Mouse (Mus musculus): ENCODE results near the gene Dusp18. TPM values are rescaled to one million over a fixed set of nuclear protein-coding genes. Genes with fewer than 3 reads are reported as not detected.

The Dusp18 gene
- polyA plus RNA-seq (2014; fragmentation: Illumina TruSeq; extraction: RNeasy Lipid Tissue Mini Kit (QIAGEN cat#74804); ENCODE audit: low read depth, low replicate concordance), result not detected

DNA sequence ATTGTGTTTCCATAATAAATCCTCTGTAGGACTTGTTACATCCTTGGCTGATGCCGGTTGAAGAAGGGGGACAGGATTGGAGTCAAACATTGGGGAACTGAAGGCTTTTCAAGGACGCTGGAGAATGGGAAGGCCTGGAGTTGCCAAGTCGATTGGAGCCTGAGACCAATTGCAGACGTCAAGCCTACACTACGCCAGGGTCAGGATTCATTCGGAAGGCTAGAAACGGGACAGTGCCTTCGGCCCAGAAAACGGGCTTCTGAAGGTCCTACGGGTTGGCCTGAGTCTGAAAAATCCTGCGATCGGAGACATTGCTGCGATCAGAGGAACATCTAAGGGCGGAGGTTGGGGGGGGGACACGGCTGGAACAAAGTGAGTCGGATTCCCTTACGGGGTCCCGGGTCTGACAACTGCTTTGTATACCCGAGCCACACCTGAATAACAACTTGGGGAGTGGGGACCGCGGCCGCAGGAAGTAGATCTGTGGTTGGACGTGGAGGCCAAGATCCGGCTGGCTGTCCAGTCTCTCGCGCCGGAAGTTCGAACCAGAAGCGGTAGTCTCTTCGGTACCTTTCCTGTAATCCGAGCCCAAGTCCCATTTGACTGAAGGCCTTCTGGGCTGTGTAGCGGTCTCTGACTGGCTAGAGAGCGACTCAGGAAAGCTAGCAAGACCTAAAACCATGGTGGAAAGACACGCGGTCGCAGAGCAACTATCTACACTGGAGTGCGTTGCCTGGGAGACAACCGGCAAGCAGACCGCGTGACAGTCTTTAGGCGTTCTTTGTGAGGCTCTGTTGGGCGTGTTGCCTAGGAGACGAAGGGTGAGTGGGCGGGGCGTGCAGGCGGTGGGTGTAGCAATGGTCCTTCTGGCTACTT, at the start of gene Dusp18, which contains the start of gene 4921536K21Rik:
TSS of gene Dusp18 (plus strand) at position 835 of the 876 bp plus-strand sequence.
TSS of gene 4921536K21Rik (minus strand) at position 693 of the 876 bp plus-strand sequence.

DNA sequence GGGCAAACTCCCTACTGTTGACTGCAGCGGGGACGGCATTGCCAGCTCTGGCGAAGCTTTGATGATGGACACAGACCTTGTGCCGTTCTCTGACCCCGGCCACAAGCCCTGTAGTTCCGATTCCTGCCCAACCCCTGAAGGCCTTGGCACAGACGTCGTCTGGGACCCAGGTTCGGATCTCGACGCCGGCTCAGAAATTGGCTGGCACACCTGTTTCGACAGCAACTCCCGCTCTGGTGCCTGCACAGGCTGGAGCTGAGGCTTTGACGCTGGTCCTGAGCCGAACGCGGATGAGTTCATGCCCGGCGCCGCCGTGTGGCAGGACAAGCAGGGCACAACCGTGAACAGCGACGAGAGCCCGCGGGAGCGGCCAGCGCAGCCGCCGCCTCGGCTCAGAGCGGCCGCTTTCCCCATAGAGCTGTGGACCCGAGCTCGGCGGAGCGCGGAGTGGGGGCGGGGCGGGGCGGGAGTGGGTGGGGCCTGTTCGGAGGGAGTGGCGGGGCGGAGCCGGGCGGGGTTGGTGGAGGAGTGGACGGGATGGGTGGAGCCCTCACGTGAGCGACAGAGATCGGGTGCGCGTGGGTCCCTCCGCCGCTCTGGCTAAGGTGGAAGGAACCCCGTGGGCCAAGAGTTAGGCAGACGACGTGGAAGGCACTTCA, 31.5 kb upstream of the Dusp18 start, which contains the start of gene Osbp2:
TSS of gene Osbp2 (minus strand) at position 450 of the 659 bp plus-strand sequence.

DNA sequence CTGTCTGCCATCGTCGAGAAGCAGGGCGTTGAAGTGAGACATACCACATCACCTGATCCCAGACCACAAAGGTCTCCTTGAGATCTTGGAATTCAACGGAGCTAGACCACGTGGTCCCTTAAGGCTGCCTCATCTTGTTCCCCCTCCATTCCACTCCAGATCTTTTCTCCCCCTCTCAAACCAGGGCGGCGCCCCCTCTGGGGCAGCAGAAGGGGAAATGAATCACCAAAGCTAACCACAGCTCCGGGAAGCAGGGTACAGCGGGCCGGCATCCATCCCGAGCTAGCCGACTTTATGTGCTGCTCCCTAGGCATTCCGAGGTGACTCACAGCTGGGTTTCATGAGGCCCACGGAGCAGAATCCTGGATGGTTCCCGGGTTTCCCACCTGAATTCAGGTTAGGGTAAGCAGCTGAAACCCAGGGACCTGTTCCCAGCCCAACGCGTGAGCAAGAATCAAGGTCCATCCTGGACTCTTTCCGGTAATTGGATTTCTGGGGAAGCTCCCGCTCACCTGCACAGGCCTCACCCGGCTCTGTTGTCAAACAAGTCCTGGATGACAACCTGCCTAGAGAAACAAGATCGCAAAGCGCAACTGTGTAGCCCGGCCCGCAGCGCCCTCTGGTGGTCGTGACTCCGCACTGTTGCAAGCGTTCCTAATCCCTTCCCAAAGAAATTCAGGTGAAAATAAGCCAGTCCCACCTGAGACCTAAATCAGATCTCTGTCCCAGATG, 19.2 kb downstream of the Dusp18 start, which contains the start of gene Slc35e4:
TSS of gene Slc35e4 (minus strand) at position 556 of the 732 bp plus-strand sequence.

DNA sequence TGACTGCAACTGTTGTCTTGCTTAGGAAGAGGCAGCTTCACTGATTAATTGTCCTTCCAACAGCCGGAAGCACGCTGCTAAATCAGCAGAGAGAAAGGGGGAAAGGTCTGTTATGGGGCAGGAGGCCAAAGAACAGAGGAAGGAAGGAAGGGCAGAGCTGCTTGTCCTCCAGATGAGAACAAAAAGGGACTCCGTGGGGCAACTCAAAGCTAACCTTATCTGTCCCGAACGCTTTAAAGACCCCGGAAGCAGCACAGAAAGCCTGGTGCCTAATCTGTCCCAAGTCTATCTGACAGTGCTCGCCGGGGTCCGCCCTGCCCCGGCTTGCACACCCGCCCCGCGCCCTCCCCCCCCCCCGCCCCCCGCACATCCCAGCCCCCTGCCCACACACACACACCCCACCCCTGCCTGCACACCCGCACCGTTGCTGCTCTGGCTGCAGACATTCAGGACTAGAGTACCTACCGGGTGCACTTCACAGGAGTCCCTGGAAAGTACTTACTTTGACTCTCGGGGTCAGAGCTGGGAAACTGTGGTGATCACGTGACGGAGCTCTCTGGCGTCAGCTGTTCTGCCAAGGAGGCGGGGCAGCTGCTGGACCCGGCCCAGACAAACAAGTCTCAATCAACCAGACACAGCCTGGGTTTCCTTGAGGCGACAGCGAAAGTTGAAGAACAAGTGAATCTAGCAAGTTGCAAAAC, 36.6 kb downstream of the Dusp18 start, which contains the start of gene Tcn2:
TSS of gene Tcn2 (minus strand) at position 649 of the 701 bp plus-strand sequence.

Other genes starting within 250 kb of the Dusp18 start
- gene Morc2a, start 246.0 kb upstream of the Dusp18 start, polyA plus RNA-seq (2014; fragmentation: Illumina TruSeq; extraction: RNeasy Lipid Tissue Mini Kit (QIAGEN cat#74804); ENCODE audit: low read depth, low replicate concordance), result 7.6 TPM
- gene Osbp2, start 31.3 kb upstream of the Dusp18 start, polyA plus RNA-seq (2014; fragmentation: Illumina TruSeq; extraction: RNeasy Lipid Tissue Mini Kit (QIAGEN cat#74804); ENCODE audit: low read depth, low replicate concordance), result 0.56 TPM
- gene 4921536K21Rik, start 142 bp upstream of the Dusp18 start, polyA plus RNA-seq (2014; fragmentation: Illumina TruSeq; extraction: RNeasy Lipid Tissue Mini Kit (QIAGEN cat#74804); ENCODE audit: low read depth, low replicate concordance), result not detected
- gene Slc35e4, start 19.4 kb downstream of the Dusp18 start, polyA plus RNA-seq (2014; fragmentation: Illumina TruSeq; extraction: RNeasy Lipid Tissue Mini Kit (QIAGEN cat#74804); ENCODE audit: low read depth, low replicate concordance), result not detected
- gene Tcn2, start 36.9 kb downstream of the Dusp18 start, polyA plus RNA-seq (2014; fragmentation: Illumina TruSeq; extraction: RNeasy Lipid Tissue Mini Kit (QIAGEN cat#74804); ENCODE audit: low read depth, low replicate concordance), result 15.7 TPM
- gene Pes1, start 68.7 kb downstream of the Dusp18 start, polyA plus RNA-seq (2014; fragmentation: Illumina TruSeq; extraction: RNeasy Lipid Tissue Mini Kit (QIAGEN cat#74804); ENCODE audit: low read depth, low replicate concordance), result 11.5 TPM
- gene 4930556J24Rik, start 81.5 kb downstream of the Dusp18 start, polyA plus RNA-seq (2014; fragmentation: Illumina TruSeq; extraction: RNeasy Lipid Tissue Mini Kit (QIAGEN cat#74804); ENCODE audit: low read depth, low replicate concordance), result not detected
- not detected for gene Gal3st1, start 88.4 kb downstream of the Dusp18 start, polyA plus RNA-seq (2014; fragmentation: Illumina TruSeq; extraction: RNeasy Lipid Tissue Mini Kit (QIAGEN cat#74804); ENCODE audit: low read depth, low replicate concordance)
- 73.8 TPM for gene Sec14l4, start 136.2 kb downstream of the Dusp18 start, polyA plus RNA-seq (2014; fragmentation: Illumina TruSeq; extraction: RNeasy Lipid Tissue Mini Kit (QIAGEN cat#74804); ENCODE audit: low read depth, low replicate concordance)
- not detected for gene Sec14l3, start 169.6 kb downstream of the Dusp18 start, polyA plus RNA-seq (2014; fragmentation: Illumina TruSeq; extraction: RNeasy Lipid Tissue Mini Kit (QIAGEN cat#74804); ENCODE audit: low read depth, low replicate concordance)
- 17.1 TPM for gene Mtfp1, start 200.2 kb downstream of the Dusp18 start, polyA plus RNA-seq (2014; fragmentation: Illumina TruSeq; extraction: RNeasy Lipid Tissue Mini Kit (QIAGEN cat#74804); ENCODE audit: low read depth, low replicate concordance)
- gene Sec14l2, start 228.2 kb downstream of the Dusp18 start, polyA plus RNA-seq (2014; fragmentation: Illumina TruSeq; extraction: RNeasy Lipid Tissue Mini Kit (QIAGEN cat#74804); ENCODE audit: low read depth, low replicate concordance), result 293 TPM
- gene Rnf215, start 240.0 kb downstream of the Dusp18 start, polyA plus RNA-seq (2014; fragmentation: Illumina TruSeq; extraction: RNeasy Lipid Tissue Mini Kit (QIAGEN cat#74804); ENCODE audit: low read depth, low replicate concordance), result 2.9 TPM